Mouse (Mus musculus) testis, adult 2 months (tissue): ENCODE results near the gene Prkar2a.

Experiments used
- CTCF ChIP-seq: fragments of 200-500 bp; IDR thresholded peaks from 2 replicates; pipeline ENCODE4 v1.5.1; 2012; ENCODE audit warnings: low read depth, mild to moderate bottlenecking, inconsistent platforms, low read length, moderate library complexity; ENCODE audit not compliant: control insufficient read depth, insufficient read depth, insufficient replicate concordance
- POLR2A ChIP-seq: fragments of 200-500 bp; IDR thresholded peaks from 2 replicates; pipeline ENCODE4 v1.6.1; 2012; ENCODE audit warnings: low read depth, mild to moderate bottlenecking, inconsistent platforms, low read length, moderate library complexity; ENCODE audit not compliant: control insufficient read depth

DNA sequence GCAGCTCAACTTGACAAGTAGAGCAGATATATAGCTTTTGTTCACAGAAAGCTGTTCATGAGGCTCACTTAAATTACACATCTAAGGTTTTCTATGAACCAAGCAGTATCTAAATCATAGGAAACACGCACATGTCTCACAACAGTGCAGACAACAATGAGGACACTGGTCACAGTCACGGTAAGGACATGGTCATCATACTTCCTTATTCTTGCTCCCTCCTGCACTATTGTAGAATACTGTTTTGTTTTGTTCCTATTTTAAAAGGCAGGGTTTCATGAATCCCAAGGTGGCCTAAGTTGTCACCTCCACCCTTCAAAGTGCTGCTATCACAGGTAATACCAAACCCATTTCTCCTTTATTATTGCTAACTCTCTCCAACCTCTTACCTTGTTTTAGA, 49.3 kb upstream of the Prkar2a start:
- TF ChIP-seq CTCF (no peak), POLR2A (no peak)
